Mouse (Mus musculus) forebrain, embryonic 15.5 days (tissue): ENCODE results near the gene Slc25a13. TPM values are rescaled to one million over a fixed set of nuclear protein-coding genes. Genes with fewer than 3 reads are reported as not detected.

Experiments used
- ATAC-seq: fragments of 200-750 bp; cut with Nextera tagmentation; replicated peaks from 2 replicates; pipeline ENCODE4 v1.8.0; 2017; ENCODE audit warnings: mild to moderate bottlenecking, moderate TSS enrichment, moderate library complexity
- H3K27ac ChIP-seq: fragments of 300-500 bp; sonication (generic); replicated peaks from 2 replicates; pipeline ENCODE4 v1.5.1; 2015; ENCODE audit warnings: mild to moderate bottlenecking, inconsistent platforms
- H3K27me3 ChIP-seq: fragments of 300-500 bp; sonication (generic); 2 replicates; pipeline ENCODE4 v1.6.1; 2015; ENCODE audit warnings: inconsistent platforms
- H3K36me3 ChIP-seq: fragments of 300-500 bp; sonication (generic); 2 replicates; pipeline ENCODE4 v1.6.1; 2015; ENCODE audit warnings: mild to moderate bottlenecking, inconsistent platforms
- H3K4me1 ChIP-seq: fragments of 300-500 bp; sonication (generic); 2 replicates; pipeline ENCODE4 v1.6.1; 2015; ENCODE audit warnings: inconsistent platforms
- H3K4me2 ChIP-seq: fragments of 300-500 bp; sonication (generic); replicated peaks from 2 replicates; pipeline ENCODE4 v1.6.1; 2015; ENCODE audit warnings: mild to moderate bottlenecking, inconsistent platforms
- H3K4me3 ChIP-seq: fragments of 300-500 bp; sonication (generic); 2 replicates; pipeline ENCODE4 v1.5.1; 2015; ENCODE audit warnings: mild to moderate bottlenecking, inconsistent platforms
- H3K9ac ChIP-seq: fragments of 300-500 bp; sonication (generic); replicated peaks from 2 replicates; pipeline ENCODE4 v1.6.1; 2015; ENCODE audit warnings: mild to moderate bottlenecking, inconsistent platforms
- H3K9me3 ChIP-seq: fragments of 300-500 bp; sonication (generic); 2 replicates; pipeline ENCODE4 v1.6.1; 2016; ENCODE audit warnings: inconsistent platforms
- WGBS: fragments of 180-500 bp; shearing (Covaris S2); methylation state at CpG from one replicate; pipeline ENCODE4 v1.1.7; 2015; ENCODE audit warnings: mixed read lengths; 5-methylcytosine and 5-hydroxymethylcytosine counted together
- polyA plus RNA-seq: library from polyadenylated mRNA; unstranded; fragments of >200 nt; fragmentation: Nextera tagmentation; extraction: Ambion mirVana; gene quantifications from 2 replicates; pipeline ENCODE4 v1.2.1, GENCODE M21; 2015

Slc25a13 gene
- polyA plus RNA-seq, 1 experiment from 2014 or later = 9.9 TPM

GRCm38 (mm10) chr6:6046729-6047424 lies 170.1 kb downstream of the Slc25a13 start:
- ATAC-seq = no peak
- Histone ChIP-seq H3K9me3 (no peaks in the 10 kb centered on the region), H3K27me3 (no peaks in the 10 kb centered on the region), H3K9ac (no peak overlapping the region), H3K4me1 (no peaks in the 10 kb centered on the region), H3K36me3 (no peaks in the 10 kb centered on the region), H3K4me3 (no peak overlapping the region), H3K4me2 (no peak overlapping the region), H3K27ac (no peak overlapping the region)
- 84% methylated on average over 12 of the region's 12 CpGs for WGBS

DNA sequence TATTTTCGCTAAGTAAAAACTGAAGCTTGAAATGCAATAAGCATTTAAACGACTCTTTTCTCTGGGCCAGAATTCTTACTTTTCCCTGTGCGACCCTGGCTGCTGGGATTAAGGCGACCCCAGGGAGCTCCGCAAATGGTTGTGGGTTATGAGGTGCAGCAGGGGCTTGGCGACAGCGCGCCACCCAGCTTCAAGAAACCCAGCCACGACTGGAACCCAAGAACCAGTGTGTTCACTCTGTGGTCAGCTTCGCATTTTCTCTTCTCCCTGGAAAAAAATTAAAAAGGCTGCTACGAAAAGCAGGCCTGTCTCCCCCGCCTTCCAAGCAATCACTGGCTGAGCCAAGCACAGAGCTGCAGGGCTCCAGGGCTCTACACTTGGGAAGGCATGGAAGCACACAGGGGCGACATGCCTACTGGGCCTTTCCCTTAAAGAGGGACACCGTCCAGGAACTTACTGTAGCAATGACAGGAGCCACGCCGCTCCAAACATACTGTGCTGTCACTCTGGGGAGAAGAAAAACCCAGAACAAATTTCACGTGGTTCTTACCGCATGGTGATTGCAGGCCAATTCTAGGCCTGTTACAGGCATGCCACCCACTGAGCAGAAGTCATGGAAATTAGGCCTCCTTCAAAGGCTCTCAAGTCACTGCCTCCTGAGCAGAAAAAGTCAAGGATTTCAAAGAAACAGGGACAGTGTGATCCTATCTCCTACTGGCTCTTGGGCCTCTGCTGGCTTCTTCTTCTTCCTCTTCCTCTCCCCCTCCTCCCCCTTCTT lies 178.0 kb downstream of the Slc25a13 start:
- H3K9me3 ChIP-seq = no peaks in the 10 kb centered on the region
- no peak overlapping the region for H3K27ac ChIP-seq
- no peaks in the 10 kb centered on the region for H3K27me3 ChIP-seq
- 43% methylated on average over 18 of the region's 18 CpGs for WGBS
- H3K36me3 ChIP-seq = no peaks in the 10 kb centered on the region
- ATAC-seq = no peak
- no peak overlapping the region for H3K4me3 ChIP-seq
- H3K4me2 ChIP-seq = no peak overlapping the region
- H3K4me1 ChIP-seq = no peaks in the 10 kb centered on the region
- H3K9ac ChIP-seq = no peak overlapping the region

DNA sequence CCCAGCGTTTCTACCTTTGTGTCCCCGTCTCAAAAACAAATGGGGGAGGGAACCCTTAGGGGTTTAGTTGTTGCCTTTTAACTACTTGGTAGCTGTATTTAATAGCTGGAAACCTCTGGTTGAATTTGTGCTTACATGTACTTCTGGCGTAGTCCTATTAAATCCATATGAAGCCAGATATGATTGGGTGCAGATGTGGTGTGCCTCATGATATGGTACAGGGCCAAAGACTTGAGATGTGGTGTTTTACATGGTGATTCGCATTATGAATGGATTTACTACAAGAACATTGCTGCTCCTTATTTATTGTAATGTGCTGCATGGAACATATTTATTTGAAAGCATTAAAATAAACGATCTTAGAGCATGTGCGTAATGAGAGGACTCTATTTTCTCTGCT lies 189.3 kb downstream of the Slc25a13 start:
- Histone ChIP-seq H3K36me3 (no peaks in the 10 kb centered on the region), H3K4me3 (no peak overlapping the region), H3K4me2 (no peak overlapping the region), H3K27me3 (no peaks in the 10 kb centered on the region), H3K9ac (no peak overlapping the region), H3K27ac (no peak overlapping the region), H3K4me1 (peaks cover 7% of the 10 kb centered on the region; the same call in 1 of the 2 replicates), H3K9me3 (no peaks in the 10 kb centered on the region)
- WGBS = 95% methylated on average over 6 of the region's 6 CpGs
- ATAC-seq = no peak

DNA sequence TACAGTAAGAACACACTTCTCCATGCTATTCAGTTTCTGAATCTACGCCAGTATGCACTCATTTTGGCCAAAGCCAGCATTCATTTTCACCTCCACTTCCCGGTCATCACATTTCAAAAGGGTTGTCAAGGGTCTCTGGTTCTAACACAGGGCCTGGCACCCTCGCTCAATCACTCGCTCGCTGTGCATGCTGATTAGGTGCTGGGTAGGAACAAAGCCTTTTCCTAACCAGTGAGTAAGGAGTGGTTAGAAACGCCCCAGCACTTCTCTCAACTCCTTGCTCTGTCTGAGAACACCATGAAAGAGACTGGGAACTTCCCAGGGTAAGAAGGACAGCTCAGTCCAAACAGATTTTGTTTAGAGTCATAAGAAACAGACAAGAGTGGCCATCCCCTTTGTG lies 193.0 kb downstream of the Slc25a13 start:
- H3K36me3 ChIP-seq = no peaks in the 10 kb centered on the region
- ATAC-seq = peak; percentile 70
- peaks cover 7% of the 10 kb centered on the region; the same call in 1 of the 2 replicates for H3K4me1 ChIP-seq
- no peak overlapping the region for H3K9ac ChIP-seq
- 17% methylated on average over 6 of the region's 6 CpGs for WGBS
- H3K4me2 ChIP-seq = no peak overlapping the region
- no peak overlapping the region for H3K27ac ChIP-seq
- H3K27me3 ChIP-seq = no peaks in the 10 kb centered on the region
- H3K4me3 ChIP-seq = no peak overlapping the region
- no peaks in the 10 kb centered on the region for H3K9me3 ChIP-seq

GRCm38 (mm10) chr6:6016931-6017330 lies 200.0 kb downstream of the Slc25a13 start:
- Histone ChIP-seq H3K27me3 (no peaks in the 10 kb centered on the region), H3K4me1 (no peaks in the 10 kb centered on the region), H3K36me3 (no peaks in the 10 kb centered on the region), H3K4me2 (no peak overlapping the region), H3K27ac (no peak overlapping the region), H3K9me3 (no peaks in the 10 kb centered on the region), H3K9ac (no peak overlapping the region), H3K4me3 (no peak overlapping the region)
- WGBS = 53% methylated on average over 9 of the region's 9 CpGs
- ATAC-seq = no peak

DNA sequence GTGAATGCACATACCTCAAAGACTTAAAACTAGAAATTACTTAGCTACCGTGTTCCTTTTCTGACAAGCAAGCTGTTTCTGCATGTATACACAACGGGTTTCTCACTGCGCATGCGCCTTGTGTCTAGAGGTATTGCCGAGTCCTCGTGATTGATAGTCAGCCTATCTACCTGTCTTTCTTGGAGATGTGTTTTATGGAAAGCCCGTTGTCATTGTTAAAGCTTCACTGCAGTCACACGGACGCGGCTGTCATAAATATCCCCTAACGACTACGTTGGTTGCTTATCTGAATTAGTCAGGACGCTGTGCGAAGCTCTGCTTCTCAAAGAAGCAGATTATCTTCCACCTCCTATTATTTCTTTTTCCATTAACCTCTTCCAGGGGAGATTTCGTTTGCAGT lies 201.4 kb downstream of the Slc25a13 start:
- ATAC-seq = no peak; the same call in 1 of the 2 replicates
- H3K27ac ChIP-seq = no peak overlapping the region
- H3K4me2 ChIP-seq = 0 out of 2 replicates have a peak overlapping the region, but pooled peaks have one; percentile 0
- 48% methylated on average over 15 of the region's 15 CpGs for WGBS
- H3K27me3 ChIP-seq = no peaks in the 10 kb centered on the region
- H3K4me1 ChIP-seq = no peaks in the 10 kb centered on the region
- H3K4me3 ChIP-seq = no peak overlapping the region
- H3K9ac ChIP-seq = no peak overlapping the region
- no peaks in the 10 kb centered on the region for H3K36me3 ChIP-seq
- no peaks in the 10 kb centered on the region for H3K9me3 ChIP-seq

DNA sequence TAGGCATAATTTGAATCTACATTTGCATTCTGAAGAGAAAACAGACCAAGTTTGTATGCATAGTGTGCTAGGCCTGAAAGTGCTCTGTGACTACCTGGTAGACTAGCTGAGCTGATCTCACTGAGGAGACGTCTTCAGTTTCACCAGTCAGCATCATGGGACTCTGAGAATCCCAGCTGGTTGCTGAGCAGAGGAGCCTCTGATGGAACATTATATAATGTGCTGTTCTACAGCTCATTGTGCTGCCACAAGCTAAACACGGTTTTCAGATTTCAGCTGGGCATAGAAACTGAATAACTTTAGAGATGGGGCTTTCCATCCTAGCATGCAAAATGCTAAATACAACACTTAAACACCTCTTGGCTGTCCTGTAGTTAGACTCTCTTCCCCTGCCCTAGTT lies 205.6 kb downstream of the Slc25a13 start:
- H3K9ac ChIP-seq = no peak overlapping the region
- WGBS = 85% methylated on average over 2 of the region's 2 CpGs
- H3K27me3 ChIP-seq = no peaks in the 10 kb centered on the region
- no peak for ATAC-seq
- no peak overlapping the region for H3K27ac ChIP-seq
- no peak overlapping the region for H3K4me3 ChIP-seq
- no peaks in the 10 kb centered on the region for H3K9me3 ChIP-seq
- H3K4me1 ChIP-seq = peaks cover 2% of the 10 kb centered on the region; the same call in 1 of the 2 replicates
- no peak overlapping the region for H3K4me2 ChIP-seq
- H3K36me3 ChIP-seq = no peaks in the 10 kb centered on the region

- 1% methylated on average over 42 of the region's 42 CpGs for WGBS
- H3K9me3 ChIP-seq = no peaks in the 10 kb centered on the region
- H3K36me3 ChIP-seq = no peaks in the 10 kb centered on the region
- H3K4me3 ChIP-seq = peak overlapping the region; percentile 53
- H3K4me1 ChIP-seq = peaks cover 31% of the 10 kb centered on the region
- H3K27ac ChIP-seq = peak overlapping the region; percentile 71
- H3K9ac ChIP-seq = peak overlapping the region; percentile 52
- H3K4me2 ChIP-seq = peak overlapping the region; percentile 92
- no peaks in the 10 kb centered on the region for H3K27me3 ChIP-seq
- peak; percentile 95 for ATAC-seq
These were observed 211.1 kb downstream of the Slc25a13 start for GRCm38 (mm10) chr6:6005762-6006431.

- H3K4me1 ChIP-seq = peaks cover 31% of the 10 kb centered on the region
- H3K4me2 ChIP-seq = peak overlapping the region; percentile 92; the same call in 1 of the 2 replicates
These were observed 212.1 kb downstream of the Slc25a13 start for GRCm38 (mm10) chr6:6004756-6005485.

GRCm38 (mm10) chr6:6002061-6002460 lies 214.9 kb downstream of the Slc25a13 start:
- Histone ChIP-seq H3K27me3 (no peaks in the 10 kb centered on the region), H3K27ac (no peak overlapping the region), H3K4me2 (no peak overlapping the region), H3K9ac (no peak overlapping the region), H3K4me1 (peaks cover 37% of the 10 kb centered on the region), H3K36me3 (no peaks in the 10 kb centered on the region), H3K9me3 (no peaks in the 10 kb centered on the region; the same call in 1 of the 2 replicates), H3K4me3 (no peak overlapping the region)
- 51% methylated on average over 3 of the region's 3 CpGs for WGBS
- no peak for ATAC-seq

More at GRCm38 (mm10) chr6:6004756-6005485, 212.1 kb downstream of the Slc25a13 start:
- peak; percentile 27; the same call in 1 of the 2 replicates for ATAC-seq
- Histone ChIP-seq H3K36me3 (no peaks in the 10 kb centered on the region), H3K27me3 (no peaks in the 10 kb centered on the region), H3K9me3 (no peaks in the 10 kb centered on the region; the same call in 1 of the 2 replicates), H3K27ac (peak overlapping the region; percentile 71), H3K4me3 (no peak overlapping the region), H3K9ac (no peak overlapping the region)
- 26% methylated on average over 12 of the region's 12 CpGs for WGBS

GRCm38 (mm10) chr6:5997535-5997934 lies 219.4 kb downstream of the Slc25a13 start:
- H3K9ac ChIP-seq = no peak overlapping the region
- H3K27ac ChIP-seq = no peak overlapping the region
- no peaks in the 10 kb centered on the region for H3K27me3 ChIP-seq
- no peaks in the 10 kb centered on the region; the same call in 1 of the 2 replicates for H3K9me3 ChIP-seq
- no peak overlapping the region for H3K4me3 ChIP-seq
- H3K4me2 ChIP-seq = no peak overlapping the region
- H3K4me1 ChIP-seq = peaks cover 31% of the 10 kb centered on the region
- no peaks in the 10 kb centered on the region for H3K36me3 ChIP-seq
- 49% methylated on average over 6 of the region's 6 CpGs for WGBS
- ATAC-seq = no peak
